ENCODE assay signal across 19 mouse cellular contexts in the genomic region with DNA sequence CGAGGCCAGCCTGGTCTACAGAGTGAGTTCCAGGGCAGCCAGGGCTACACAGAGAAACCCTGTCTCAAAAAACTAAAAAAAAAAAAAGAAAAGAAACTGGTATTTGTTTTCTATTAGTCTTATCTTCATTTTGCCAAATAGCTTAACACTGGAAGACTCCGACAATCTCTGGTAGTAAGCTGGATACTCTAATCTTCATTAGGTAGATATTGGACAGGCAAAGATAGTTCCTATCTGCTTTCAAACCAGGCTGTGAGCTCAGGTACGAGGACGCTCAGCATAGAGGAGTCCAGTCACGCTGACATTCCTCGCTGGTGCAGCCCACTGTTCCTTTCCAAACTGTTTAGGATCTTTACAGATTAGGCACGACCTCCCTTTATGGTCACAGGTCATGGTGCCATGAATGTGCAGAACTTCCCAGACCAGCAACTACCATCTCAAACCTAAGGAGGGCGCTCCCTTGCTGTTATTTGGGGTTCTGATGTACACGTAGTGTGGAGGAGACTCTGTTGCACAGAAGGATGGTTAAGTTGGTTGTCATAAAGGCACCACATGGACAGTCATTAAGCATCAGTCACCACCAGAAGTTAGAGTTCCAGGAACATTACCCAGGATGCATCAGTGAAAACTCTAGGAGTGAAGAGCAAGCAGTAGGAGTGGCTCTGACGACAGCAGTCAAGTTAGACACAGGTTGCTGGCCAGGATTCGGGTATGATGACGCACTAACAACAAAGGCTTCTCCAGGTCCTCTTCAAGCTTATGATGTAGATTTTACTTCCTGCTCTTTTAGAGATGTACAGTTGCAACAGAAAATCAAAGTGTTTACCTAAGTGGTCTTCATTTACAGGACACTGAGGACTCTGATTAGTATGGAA. TPM values are rescaled to one million over a fixed set of nuclear protein-coding genes. Genes with fewer than 3 reads are reported as not detected.
DNase-seq lines count a peak whose midpoint lies in the region; ATAC-seq and TF ChIP-seq lines count a peak whose summit lies in the region.
"Had no signal": no experiment of that assay in that cellular context is flagged by ENCODE, and none has a peak within 500 bp of the region (broad histone marks: within the 10 kb centered on the region; RNA-seq: fewer than 3 reads in every experiment).

No protein-coding gene starts in this region.

- POLR2A ChIA-PET in Patski (lab: Charles Lee), result no interaction called here

- CTCF ChIA-PET in Patski (lab: Charles Lee), result no interaction called here

- intact Hi-C loops in heart, adult 2 months (cut with DNase I), result no loop called here
- intact Hi-C loops in left cerebral cortex, postnatal 36 days (cut with DNase I), result no loop called here

- no peak for TF ChIP-seq EP300 in heart, adult 2 months (IDR thresholded peaks at IDR 0.05; ENCODE audit: insufficient read depth, low read depth, low read length)

- no peaks in the 10 kb centered on the region for H3K79me2 ChIP-seq in heart, adult 2 months (replicated peaks; ENCODE audit: control insufficient read depth, insufficient read depth, low read length)

- ATAC-seq in Patski, result no peak
- peak; percentile 50 for ATAC-seq in megakaryocyte progenitor cell, adult 5-6 weeks (replicated peaks; ENCODE audit: poor library complexity)
- ATAC-seq: forebrain, embryonic 13.5 days had no signal

- in situ Hi-C loops in Patski (cut with MboI; ENCODE audit: low pct_unique_long_range_greater_than_20kb), result no loop called here

- no peak overlapping the region for H3K4me3 ChIP-seq in heart, adult 2 months
- H3K4me3 ChIP-seq in layer of hippocampus, adult 2 months, result no peak overlapping the region
- H3K4me3 ChIP-seq: embryonic facial prominence, embryonic 15.5 days; forebrain, embryonic 13.5 days; gastrocnemius, adult 2 months; limb, embryonic 13.5 days; midbrain, embryonic 10.5 days; stomach, embryonic 15.5 days had no signal

- TF ChIP-seq POLR2A in heart, adult 2 months (IDR thresholded peaks at IDR 0.05; ENCODE audit: insufficient read depth, low read depth, low read length), result no peak

- TF ChIP-seq CTCF in heart, adult 2 months (IDR thresholded peaks at IDR 0.05), result no peak
- TF ChIP-seq CTCF in Patski (IDR thresholded peaks at IDR 0.05), result peak; percentile 12
- no peak for TF ChIP-seq CTCF in layer of hippocampus, adult 2 months (conservative IDR thresholded peaks at IDR 0.05)

- no peak overlapping the region for H3K27ac ChIP-seq in heart, adult 2 months
- H3K27ac ChIP-seq in layer of hippocampus, adult 2 months, result no peak overlapping the region
- H3K27ac ChIP-seq: embryonic facial prominence, embryonic 15.5 days; forebrain, embryonic 13.5 days; gastrocnemius, adult 2 months; hindbrain, embryonic 14.5 days; limb, embryonic 13.5 days; midbrain, embryonic 10.5 days; stomach, embryonic 15.5 days had no signal

- H3K4me1 ChIP-seq in heart, adult 2 months (ENCODE audit: control insufficient read depth, insufficient read depth, low read length), result no peaks in the 10 kb centered on the region
- H3K4me1 ChIP-seq: embryonic facial prominence, embryonic 15.5 days; forebrain, embryonic 13.5 days; limb, embryonic 13.5 days; stomach, embryonic 15.5 days had no signal

- H3K27me3 ChIP-seq in heart, adult 2 months (ENCODE audit: control insufficient read depth, insufficient read depth, low read length), result no peaks in the 10 kb centered on the region
- H3K27me3 ChIP-seq in Patski, result peaks cover 7% of the 10 kb centered on the region
- H3K27me3 ChIP-seq: embryonic facial prominence, embryonic 15.5 days; forebrain, embryonic 13.5 days; limb, embryonic 13.5 days; stomach, embryonic 15.5 days had no signal

- H3K9ac ChIP-seq in heart, adult 2 months (ENCODE audit: low read depth, low read length), result no peak overlapping the region
- H3K9ac ChIP-seq: embryonic facial prominence, embryonic 15.5 days; forebrain, embryonic 13.5 days; hindbrain, embryonic 14.5 days; limb, embryonic 13.5 days; stomach, embryonic 15.5 days had no signal

- DNase-seq in heart, adult 11 months, result peak; percentile 84
- no peak for DNase-seq in heart, adult 2 months
- DNase-seq in Patski (ENCODE audit: low read depth, low spot score), result no peak
- DNase-seq in liver, result peak; percentile 45
- DNase-seq in layer of hippocampus, adult 2 months (ENCODE audit: low spot score in 2 of 2), result no peak
- no peak for DNase-seq in left cerebral cortex, postnatal 36 days (ENCODE audit: low spot score in 2 of 2)
- no peak for DNase-seq in neural tube, embryonic 10.5 days (ENCODE audit: extremely low spot score, low spot score)
- DNase-seq: cerebellum, adult 18-20 months; gastrocnemius, adult 2 months; kidney, adult 9 months; lung, postnatal 14 days; spleen, adult 18-20 months had no signal

- 78% methylated on average over 12 of the region's 12 CpGs for WGBS in heart, adult 2 months

- H3K36me3 ChIP-seq in heart, adult 2 months (ENCODE audit: control insufficient read depth, insufficient read depth, low read length), result no peaks in the 10 kb centered on the region
- H3K36me3 ChIP-seq: embryonic facial prominence, embryonic 15.5 days; limb, embryonic 13.5 days; midbrain, embryonic 10.5 days; stomach, embryonic 15.5 days had no signal

RNA-seq across cellular contexts. Expression of a gene that starts 41.3 kb away (rescaled TPM):
- total RNA-seq in heart, adult 2 months (2021), result 10 to 100 TPM; 72.9 to 79.7 TPM
- 13.5 and 20.9 TPM in 2 replicates for polyA plus RNA-seq in heart, adult 2 months (2012; rRNA removed)
- polyA plus RNA-seq in Patski (2021), result 64.6 TPM
- total RNA-seq in megakaryocyte progenitor cell, adult 5-6 weeks (2015), result 65.1 and 72.5 TPM in 2 replicates
- 88.3 and 93.5 TPM in 2 replicates for total RNA-seq in megakaryocyte progenitor cell, adult 5-6 weeks (2017)
- total RNA-seq in layer of hippocampus, adult 2 months (2021), result 10 to 100 TPM; 62.0 to 68.9 TPM
- total RNA-seq in left cerebral cortex, postnatal 36 days (2021), result 10 to 100 TPM; 59.0 to 72.3 TPM

Comparison
In these comparisons a context has a peak if more than half of its experiments do, and no peak if none do; other contexts are left out.
1. DNase-seq: peak in heart, adult 11 months (single experiment) and liver (single experiment); none in heart, adult 2 months (0 of 2), Patski (single experiment), layer of hippocampus, adult 2 months (0 of 2), left cerebral cortex, postnatal 36 days (0 of 2) and neural tube, embryonic 10.5 days (single experiment).